Mouse (Mus musculus) thymus, postnatal 4 days (tissue): Measurements from ENCODE around the gene Dnm2.
"Not testable (repeated sequence)": the region's sequence is repeated elsewhere in the genome, so short reads cannot be mapped to it uniquely, and the experiment has no call there.

Experiments
- DNase-seq: peaks from one replicate; pipeline ENCODE4 v3.0.0; 2021

Gene Dnm2

DNA sequence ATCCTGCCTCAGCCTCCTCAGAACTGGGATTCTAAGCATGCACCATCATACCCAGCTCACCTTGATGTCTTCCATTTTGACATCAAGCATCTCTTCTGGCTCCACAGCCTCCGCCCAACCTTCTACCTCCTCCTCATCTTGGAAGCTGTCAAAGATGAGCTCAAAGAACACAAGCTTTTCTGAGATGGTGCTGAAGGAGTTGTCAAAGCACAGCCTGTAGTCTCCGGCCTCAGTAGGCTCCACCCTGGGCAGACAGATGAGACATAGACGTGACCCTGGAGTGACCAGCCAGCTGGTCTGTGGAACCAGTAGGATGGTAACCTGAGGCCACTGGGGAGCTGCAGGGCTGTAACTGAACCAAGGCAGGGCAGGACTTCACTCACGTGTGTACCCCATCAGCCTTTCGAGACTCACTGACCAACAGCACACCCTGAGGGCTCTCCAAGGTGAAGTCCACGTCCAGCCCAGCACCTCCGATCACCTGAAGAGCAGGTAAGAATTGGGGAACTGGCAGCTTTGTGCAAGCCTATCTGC is 84.2 kb downstream of the Dnm2 start:
- no peak for DNase-seq

DNA sequence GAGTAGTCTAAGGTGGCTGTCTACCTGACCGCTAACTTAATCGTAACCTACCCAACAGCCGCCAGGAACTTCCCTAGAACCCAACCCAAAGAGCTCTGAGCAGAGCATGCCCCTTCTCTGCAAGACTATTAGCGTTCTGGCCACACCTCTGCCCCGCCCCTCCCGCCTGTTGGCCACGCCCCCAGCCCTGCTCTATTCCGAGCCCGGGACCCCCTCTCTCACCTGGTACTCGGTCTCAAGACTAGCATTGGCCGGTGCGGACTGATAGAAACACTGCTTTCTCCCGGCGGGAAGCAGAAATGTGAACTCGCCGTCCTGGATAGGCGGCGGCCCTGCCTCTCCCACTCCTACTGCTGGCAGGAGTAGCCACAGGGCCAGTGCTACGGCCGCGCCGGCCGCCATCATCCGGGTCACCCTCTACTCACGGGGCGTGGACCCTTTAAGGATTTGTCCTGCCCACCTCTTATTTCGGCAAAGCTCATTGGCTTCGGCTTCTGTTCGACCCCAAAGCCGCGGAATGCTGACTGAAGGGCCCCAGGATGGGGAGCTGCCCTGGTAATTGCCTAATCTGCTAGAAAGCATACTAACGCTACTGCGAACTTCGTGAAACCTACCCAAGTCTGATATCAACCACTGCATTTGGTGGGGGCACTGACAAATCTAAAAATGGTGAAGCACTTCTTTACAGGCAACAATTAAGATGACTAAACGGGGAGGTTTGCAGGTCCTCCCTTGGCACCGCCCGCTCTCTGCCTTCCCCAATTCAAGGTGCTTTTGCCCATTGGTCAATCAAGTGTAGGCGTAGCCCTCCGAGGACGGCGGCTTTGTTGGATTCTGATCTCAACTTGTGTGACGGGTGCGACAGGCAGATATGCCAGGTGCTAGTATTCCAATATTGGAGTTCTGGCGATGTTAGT is 85.3 kb downstream of the Dnm2 start, which contains the start of gene Tmed1:
TSS of gene Tmed1 (minus strand) at position 481 of the 917 bp plus-strand sequence.
- DNase-seq, result peak; percentile 91

DNA sequence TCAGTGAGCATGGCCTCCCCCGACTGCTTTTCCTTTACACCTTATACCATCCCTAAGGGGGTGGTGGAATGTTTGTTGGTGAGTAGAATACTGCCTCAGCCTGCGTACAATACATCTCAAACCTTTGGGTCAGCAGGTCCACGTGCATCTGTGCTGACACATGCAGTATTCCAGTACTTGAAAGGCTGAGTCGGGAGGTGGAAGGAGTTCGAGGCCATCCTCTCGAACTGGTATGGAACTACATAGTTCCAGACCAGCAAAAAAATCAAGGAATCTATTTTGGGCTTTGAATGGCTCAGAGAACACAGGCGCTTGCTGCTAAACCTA is 85.9 kb downstream of the Dnm2 start:
- no peak for DNase-seq

DNA sequence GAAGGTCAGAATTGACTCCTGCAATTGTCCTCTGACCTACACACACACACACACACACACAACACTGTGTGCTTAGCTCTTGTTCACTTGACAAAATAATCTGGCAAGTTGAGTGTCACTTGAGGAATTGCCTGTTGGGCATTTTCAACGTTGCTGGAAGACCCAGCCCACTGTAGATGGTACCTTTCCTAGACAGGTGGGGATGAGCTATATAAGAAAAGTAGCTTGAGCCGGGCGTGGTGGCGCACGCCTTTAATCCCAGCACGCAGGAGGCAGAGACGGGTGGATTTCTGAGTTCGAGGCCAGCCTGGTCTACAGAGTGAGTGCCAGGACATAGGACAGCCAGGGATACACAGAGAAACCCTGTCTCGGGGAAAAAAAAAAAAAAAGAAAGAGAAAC is 86.3 kb downstream of the Dnm2 start:
- DNase-seq, result no peak

DNA sequence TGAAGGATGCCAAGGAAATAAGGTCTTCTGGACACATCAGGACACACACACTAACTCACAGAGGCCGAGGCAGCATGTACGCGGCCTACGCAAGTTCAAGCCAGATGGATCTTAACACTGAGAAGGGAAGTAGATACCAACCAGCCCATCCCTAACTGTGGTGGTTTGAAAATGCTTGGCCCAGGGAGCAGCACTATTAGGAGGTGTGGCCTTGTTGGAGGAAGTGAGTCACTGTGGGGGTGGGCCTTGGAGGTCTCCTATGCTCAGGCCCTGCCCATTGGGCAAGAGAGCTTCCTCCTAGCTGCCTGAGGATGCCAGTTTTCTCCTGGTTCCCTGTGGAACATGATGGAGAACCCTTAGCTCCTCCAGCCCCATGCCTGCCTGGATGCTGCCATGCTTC is 88.8 kb downstream of the Dnm2 start:
- DNase-seq, result no peak

DNA sequence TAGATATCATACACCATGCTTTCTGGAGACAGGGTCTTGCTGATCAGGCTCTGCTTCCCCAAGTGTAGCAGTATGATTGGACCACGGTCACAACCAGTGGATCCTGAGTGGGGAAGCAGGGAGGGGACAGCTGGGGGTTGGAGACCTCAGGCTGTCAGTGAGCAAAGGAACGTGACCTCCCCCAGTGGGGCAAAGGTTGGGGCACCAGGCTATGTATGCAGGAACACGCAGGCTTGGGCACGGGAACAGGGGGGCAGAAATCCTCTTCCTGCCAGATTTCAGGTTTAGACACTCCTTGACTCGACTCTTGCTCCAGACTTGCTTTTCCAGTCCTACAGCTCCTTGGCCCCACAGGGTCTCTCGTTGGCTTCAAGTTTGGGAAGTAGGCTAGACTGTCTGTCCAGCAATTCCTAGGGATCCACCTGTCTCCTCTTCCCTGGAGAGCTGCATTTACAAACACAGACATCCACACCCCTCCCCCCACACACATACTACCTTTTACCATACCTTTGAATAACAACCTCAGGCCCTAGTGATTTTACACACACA is 93.3 kb downstream of the Dnm2 start:
- no peak for DNase-seq

DNA sequence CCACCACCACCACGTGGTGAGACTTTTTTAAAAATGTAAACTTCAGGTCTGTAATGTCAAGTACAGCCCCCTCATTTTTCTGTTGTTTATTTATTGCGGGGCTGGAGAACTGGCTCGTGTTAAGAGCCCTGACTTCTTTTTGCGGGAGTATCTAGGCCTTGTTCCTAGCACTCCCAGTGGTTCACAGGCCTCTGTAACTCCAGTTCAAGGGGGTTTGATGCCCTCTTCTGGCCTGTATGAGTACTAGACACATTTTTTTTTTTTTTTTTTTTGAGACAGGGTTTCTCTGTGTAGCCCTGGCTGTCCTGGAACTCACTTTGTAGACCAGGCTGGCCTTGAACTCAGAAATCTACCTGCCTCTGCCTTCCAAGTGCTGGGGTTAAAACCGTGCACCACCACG is 94.0 kb downstream of the Dnm2 start:
- DNase-seq, result not testable (repeated sequence)

DNA sequence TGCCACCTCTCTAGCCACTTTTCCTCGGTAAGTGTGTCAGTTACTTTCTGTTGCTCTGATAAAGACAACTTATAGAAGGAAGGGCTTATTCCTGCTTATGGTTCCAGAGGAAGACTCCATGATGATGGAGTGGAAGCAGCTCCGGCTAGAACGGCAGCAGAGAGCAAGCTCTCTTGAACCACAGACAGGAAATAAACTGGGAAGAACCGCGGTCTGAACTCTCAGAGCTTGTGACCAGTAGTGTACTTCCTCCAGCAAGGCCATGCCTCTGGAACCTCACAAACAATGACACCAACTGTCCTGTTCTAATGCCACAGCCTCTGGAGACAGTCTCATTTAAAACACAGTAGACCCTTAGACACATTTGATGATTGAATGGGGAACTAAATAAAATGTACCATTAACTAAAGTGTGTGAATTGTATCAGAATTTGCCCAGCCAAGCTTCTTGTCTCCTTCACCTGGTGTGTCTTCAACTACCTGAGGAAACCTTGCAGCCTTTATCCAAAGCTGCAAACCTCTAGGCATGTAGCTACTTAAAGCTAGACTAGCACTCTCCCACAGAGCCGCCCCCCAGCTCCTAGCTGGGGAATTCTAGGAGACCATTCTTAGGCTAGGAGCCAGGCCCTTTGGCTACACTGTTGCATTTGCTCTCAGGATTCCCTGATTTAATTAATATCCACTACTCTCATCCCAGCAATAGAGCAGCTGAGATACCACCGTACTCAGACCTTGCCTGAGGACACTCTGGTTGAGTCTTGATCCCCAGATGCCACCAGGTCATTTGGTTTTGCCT is 100.6 kb downstream of the Dnm2 start:
- peak; percentile 15 for DNase-seq

DNA sequence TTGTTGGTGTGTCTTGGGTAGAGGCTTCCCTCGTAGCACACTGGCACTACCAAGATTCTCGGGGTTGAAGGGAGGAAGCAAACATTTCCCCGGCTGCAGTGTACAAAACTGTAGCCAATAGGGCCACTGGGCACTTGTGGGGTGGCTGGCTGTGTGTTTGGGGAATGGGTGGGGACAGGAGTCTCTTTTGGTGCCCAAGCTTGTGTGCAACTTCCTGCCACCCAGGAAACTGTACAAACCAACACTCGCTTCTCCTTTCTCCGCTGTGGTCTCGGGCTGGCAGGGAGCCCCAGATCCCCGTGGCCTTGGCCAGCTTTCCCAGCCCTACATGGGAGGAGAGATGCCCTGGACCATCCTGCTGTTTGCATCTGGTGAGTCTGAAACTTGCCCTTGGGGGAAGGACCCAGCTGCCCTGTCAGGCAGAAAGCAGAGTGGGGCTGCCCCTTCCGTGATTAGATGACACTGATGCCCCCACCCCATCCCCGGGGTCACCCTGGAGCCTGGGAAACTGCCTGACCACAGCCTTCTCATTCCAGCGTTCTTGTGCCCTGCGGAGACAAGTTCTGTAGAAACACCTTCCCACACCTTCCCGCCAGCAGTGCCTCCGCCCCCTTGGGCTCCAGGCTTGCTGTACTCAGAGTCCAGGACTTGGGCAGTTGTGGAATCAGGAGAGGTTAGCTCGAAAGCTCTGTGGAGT is 101.4 kb downstream of the Dnm2 start, which contains the start of gene AB124611:
TSS of gene AB124611 (plus strand) at position 240 of the 697 bp plus-strand sequence.
- DNase-seq, result peak; percentile 65

DNA sequence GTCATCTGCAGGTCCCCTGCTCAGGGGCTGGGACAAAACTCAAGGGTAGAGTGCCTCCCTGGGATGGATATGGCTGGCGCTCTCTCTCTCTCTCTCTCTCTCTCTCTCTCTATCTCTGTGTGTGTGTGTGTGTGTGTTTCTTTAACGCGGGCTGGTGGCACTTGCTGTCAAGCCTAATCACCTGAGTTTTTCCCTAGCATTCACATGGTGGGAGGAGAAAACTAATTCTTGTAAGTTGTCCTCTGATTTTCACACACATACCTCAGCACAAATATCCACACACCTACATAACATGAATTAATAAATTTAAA is 101.9 kb downstream of the Dnm2 start:
- no peak for DNase-seq

DNA sequence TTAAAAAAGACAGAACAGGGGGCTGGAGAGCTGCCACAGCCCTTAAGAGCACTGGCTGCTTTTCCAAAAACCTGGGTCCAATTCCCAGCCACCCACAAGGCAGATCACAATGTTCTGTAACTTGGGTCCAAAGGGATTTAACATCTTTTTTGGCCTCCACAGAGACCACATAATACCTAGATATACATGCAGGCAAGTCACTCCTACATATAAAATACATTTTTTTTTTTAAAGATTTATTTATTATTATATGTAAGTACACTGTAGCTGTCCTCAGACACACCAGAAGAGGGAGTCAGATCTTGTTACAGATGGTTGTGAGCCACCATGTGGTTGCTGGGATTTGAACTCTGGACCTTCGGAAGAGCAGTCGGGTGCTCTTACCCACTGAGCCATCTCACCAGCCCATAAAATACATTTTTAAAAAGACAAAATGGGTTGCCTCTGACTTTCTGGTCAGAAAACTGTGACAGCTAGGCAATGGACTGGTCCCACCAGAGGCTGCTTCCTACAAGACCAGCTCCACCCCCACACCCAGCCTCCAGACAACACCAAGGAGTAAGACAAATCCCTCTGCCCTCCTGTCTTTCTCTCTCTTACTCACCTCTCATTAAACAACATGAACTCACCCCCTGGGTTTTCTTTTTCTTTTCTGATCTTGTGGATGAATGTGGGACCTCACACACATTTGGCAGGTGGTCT is 102.5 kb downstream of the Dnm2 start:
- no peak for DNase-seq

DNA sequence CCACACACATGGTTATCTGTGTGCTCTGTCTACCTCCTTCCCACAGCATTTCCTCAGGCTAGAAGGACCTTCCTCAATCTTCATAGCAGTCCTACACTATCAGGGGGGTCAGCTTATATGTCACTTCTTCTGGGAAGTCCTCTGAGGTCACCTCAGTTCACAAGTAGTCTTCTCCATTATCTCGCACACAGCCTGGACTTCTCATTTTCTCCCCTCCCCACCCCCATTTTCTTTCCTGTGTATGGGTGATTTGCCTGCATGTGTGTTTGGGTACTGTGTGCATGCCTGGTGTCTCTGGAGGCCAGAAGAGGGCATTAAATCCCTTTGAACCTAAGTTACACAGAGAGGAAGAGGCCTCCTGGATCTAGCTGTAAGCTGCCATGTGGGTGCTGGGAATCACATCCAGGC is 103.2 kb downstream of the Dnm2 start:
- DNase-seq, result no peak

DNA sequence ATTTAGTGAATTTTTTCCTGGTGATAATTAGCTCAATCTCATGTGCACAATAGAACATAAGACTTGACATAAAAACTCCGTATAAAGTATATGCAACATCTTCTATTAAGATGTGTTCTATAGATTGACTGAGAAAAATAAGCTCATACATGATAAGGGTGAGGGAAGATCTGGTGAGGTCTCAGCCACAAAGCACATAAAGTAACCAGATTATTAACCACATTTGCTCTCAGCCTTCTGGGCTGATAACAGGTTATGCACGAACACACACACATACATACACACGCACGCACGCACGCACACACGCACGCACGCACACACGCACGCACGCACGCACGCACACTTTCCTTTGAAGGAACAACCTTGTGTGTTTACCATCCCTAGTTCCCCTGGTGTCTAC is 111.8 kb downstream of the Dnm2 start:
- no peak for DNase-seq

DNA sequence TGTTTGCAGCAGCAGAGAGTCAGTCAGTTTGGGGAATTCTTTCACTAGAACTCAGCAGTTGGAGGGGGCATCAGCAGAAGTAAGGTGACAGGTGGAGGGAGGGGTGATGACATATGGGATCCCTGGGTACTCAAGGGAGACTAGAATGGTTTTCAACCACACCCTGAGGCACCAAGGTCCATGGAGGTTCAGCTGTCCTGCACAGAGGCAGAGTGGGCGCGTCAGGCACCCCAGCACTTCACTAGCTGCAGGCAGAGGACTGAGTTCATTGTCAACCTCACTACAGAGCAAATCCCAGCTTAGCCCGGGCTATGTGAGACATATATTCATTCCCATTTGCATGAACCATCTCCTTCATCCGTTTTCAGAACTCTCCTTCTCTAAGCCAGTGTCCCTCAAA is 112.3 kb downstream of the Dnm2 start:
- DNase-seq, result no peak

DNA sequence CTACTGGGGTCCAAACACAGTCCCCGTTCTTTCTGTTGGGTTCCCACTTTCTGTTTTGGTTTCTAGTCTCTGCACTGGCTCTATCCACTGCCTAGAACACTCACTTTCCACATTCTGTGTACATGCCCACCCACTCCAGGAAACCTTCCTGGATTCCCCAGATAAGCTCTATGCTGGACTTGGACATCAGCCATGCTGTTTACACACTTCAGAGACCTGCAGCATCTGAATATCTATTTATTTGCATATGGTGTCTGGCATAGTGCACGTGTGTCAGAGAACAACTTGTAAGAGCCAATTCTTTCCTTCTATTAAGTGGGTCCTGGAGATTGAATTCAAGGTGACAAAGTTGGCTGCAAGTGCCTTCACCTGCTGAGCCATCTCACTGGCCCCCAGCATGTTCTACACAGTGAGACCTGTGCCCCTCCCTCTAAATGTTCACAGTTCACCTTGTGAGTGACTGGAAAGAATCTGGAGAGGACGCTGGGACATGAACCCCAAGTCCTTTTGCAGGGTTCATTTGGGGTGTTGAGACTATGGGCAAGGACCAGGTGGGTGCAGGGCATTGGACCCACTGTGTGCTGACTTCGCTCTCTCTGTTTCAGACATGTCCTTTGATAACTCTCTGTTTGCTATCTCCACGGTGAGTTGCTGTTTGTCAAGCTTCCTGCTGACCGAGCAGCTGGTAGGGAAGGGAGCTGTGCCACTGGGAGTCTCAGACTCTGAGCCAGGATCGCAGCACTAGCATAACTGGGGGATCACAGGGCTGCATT is 115.5 kb downstream of the Dnm2 start:
- DNase-seq, result no peak

DNA sequence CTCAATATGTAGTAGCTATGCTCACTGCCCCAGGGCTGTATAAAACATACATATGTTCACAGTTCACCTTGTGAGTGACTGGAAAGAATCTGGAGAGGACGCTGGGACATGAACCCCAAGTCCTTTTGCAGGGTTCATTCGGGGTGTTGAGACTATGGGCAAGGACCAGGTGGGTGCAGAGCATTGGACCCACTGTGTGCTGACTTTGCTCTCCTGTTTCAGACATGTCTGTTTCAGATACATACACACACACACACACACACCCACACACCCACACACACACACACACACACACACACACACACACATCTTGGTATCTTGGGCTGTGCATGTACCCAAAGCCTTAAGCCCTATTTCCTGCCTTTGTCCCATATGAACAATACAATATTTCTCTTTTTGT is 117.3 kb downstream of the Dnm2 start:
- not testable (repeated sequence) for DNase-seq

DNA sequence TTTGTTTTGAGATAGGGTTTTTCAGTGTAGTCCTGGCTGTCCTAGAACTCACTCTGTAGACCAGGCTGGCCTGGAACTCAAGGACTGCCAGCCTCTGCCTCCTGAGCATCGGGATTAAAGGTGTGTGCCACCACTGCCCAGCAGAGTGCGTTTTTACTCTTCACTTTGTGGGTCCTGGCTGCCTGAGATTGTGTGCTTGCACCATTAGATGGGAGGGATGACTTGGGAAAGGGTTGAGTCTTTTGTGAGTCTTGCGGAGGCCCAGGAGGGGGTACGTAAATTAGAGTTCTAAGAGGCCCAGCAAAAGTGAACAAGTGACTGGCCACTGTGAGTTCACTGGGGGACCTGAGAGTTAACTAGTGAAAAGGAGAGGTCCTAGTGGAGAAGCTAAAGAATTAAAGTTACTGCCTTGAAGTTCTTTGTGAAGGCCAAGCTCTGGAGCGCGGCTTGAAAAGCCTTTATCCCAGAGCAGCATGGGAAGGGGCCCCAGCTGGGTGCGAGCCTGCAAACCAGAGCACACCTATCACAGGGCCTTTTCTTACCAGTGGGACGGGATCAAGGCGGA is 120.7 kb downstream of the Dnm2 start:
- DNase-seq, result peak; percentile 20

DNA sequence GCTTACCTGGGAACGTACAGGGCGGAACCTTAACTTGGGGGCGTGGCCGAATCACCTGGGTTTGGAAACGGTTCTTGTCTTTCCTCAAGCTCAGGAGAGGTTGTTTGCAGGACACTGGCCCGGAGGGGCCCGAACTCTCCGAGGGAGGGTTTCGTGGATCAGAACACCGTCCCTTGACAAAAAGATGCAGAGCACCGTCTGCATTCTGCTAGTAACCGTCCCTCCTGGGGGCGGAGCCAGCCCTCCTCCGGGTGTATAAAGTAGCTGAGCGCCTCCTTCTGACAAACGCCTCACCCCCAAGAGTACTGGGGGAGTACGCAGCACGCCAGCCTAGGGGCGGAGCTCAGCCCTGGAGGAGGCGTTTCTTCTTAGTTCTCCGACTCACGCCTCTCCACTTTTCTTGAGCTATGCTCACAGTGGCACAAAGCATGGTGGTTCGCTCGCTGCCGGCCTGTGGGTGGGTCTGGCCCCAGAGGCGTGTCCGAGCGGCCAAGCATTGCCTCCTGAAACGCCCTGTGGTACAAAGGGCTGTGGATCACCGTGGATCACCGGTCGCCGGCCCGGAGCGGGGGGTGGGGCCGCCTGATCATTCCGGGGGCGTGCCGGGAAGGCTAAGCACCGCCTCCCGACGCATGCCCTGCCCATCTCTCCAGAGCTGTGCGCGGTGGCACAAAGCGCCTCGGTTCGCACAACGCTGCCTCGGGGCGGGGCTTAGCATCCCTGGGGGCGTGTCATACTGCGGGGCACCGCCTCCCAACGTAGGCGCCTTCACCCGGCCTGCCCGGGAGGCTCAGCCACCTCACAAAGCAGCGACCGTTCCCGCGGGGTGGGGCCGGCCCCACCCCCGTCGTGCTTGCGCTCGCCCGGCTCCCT is 121.4 kb downstream of the Dnm2 start:
- peak; percentile 100 for DNase-seq

DNA sequence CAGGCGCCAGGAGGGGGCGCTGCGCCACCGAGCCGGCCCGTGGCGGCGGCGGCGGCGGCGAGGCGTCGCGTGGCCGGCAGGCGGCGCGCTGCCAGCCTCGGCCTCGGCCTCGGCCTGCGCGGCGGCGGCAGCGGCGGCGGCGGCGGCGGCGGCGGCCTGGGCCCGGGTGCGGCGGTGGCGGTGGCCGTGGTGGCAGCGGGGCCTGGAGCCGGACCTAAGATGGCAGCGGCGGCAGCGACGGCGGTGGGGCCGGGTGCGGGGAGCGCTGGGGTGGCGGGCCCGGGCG is 122.0 kb downstream of the Dnm2 start, which contains the start of gene Carm1:
TSS of gene Carm1 (plus strand) at position 106 of the 286 bp plus-strand sequence.
- no peak for DNase-seq
